Mouse (Mus musculus) urinary bladder, postnatal 10 days (tissue): ENCODE measurements around the gene Dab1.

Source experiments
- DNase-seq: peaks from one replicate; pipeline ENCODE4 v3.0.0; 2022; ENCODE audit warnings: low spot score

Dab1 gene

DNA sequence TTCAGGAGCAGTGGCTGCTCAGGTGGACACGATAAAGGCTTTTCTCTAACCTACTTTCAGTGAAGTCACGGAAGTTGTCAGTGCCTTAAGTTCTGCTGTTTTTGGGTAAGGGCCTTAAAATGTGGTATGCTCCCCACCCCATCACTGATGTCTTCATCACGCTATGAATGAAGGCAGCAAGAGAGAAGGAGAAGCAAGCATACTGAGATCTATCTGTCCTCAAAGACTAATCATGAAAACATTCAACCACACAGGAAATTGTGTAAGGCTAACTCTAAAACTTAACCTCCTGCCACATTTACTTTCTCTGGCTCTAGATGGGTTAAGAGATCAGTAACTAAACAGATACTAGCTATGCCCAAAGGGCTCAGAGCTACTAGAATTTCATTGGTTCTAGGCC is 1050.2 kb downstream of the Dab1 start:
- DNase-seq: no peak

GRCm38 (mm10) chr4:104670741-104671140 is 1051.6 kb downstream of the Dab1 start:
- no peak for DNase-seq

DNA sequence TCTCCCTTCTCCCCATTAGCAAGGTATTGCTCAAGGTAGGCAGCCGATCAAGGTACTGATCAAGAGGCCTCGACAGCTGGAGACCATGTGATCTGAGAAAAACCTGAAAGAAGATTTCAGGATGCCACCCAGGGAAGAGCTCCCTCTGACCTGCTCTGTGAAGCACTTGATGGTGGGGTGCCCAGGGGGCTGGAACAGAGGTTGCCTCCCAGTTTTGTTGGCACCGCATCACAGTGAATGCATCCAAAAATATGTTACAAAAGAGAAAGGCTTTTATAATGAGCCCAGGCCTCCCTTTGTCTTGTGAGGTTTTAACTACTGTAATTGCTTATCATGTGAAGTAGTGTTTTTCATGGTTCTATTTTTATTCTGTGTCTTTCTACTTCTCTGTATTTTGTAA is 1054.2 kb downstream of the Dab1 start:
- DNase-seq: no peak

GRCm38 (mm10) chr4:104674706-104675105 is 1055.5 kb downstream of the Dab1 start:
- no peak for DNase-seq

DNA sequence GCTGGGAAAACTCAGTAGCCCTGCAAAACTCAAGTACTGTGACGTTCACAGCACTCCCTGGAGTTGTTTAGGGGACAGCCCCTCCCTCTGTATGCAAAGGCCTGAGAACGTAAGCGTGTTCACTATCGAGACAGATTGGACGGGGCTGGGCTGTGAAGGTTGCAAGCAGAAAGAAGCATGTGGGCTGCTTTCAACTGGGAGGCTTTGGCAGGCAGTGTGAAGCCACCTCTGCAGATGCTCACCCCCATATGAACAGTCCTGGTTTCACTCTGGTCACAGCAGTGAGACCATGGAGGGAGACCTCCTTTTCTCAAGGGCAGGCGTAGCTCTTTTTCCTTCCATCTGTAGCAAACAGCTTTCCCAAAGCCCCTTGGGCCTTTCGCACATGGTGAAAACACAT is 1059.1 kb downstream of the Dab1 start:
- DNase-seq: no peak

DNA sequence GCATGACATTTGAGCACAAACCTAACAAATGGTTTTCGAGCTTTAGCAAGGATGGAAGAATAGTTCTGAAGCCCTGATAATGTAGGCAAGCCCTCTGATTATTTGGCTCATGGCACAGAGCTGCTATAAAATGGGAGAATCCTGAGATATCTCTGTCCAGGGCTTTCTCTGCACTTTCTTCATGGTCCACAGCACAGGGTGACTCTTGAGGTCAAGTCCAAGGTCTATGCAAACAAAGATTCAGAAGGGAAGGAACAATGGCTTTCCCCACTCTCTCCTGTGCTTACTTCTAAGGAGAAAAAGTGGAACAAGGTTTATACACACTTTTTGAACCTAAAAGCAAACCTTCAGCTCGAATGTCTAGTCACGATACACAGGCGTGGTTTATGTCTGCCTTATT is 1061.3 kb downstream of the Dab1 start:
- no peak for DNase-seq

DNA sequence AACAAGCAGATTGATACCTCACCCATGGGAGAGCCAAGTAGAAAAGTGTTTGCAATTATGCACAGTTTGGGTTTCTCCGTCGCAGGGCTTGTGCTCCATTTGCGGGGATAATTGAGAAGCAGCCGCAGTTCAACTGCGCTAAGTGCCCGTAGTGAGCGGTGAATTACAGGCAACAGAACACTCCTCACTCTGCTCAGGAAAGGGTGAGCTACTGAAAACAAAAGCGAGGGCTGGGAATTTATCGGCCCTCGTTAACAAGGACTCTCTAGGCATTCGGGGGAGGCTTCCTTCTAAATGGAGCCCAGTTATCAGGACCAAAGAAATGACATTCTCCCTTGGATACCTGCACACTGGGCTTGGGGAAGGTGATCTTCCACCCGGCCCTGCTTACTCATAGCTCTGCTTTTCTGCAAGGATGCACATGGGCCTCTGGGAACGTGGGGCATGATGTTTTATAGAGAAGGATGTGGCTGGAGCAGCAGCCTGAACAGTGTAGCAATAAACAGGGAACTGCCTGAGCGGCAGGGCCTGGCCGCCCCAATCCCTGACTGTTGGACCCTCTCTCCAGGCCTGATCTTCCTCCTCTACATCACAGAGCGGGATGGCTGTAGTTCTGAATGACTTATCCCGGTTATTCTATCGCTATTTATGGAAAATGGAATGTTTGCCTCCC is 1067.1 kb downstream of the Dab1 start:
- DNase-seq: no peak

- DNase-seq: no peak
Observed at GRCm38 (mm10) chr4:104689047-104689446, 1069.9 kb downstream of the Dab1 start.

DNA sequence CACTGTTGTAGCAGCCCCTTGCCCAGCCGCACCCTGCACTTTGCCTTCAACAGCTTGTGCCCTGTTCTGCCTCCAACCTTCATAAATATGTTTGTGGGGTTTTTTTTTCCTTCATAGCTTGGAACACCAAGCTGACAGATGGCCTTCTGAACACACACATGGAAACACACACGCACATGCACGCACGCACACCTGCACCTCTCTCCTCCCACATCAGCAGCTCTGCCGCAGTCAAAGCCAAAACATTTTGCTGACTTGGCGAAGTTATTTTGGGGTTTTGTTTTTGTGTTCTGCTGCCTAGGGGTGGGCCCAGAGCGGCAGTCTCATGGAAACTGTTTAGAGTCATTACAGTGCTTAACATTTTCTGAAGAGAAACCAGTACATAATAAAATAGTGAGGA is 1071.9 kb downstream of the Dab1 start:
- no peak for DNase-seq

- DNase-seq: no peak
Observed at GRCm38 (mm10) chr4:104694188-104694587, 1075.0 kb downstream of the Dab1 start.

- no peak for DNase-seq
Observed at GRCm38 (mm10) chr4:104696522-104696921, 1077.4 kb downstream of the Dab1 start.

DNA sequence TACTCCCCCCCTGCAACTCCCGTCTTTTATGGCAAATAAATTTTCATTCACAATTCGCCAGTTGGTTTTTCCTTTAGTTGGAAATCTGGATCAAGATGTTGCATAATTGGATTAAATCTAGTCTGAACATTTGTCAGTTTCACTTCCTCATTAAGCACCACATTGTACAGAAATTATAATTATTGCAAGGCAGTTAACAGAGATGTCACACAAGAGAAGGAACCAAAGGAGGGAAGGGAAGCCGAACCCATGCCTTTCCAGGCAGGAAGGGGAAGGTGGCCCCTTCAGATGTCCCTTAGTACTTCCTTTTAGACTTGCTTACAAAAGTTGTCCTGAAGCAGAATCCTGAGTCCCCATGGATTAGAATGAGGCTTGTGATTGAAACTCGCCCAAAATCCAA is 1078.5 kb downstream of the Dab1 start:
- DNase-seq: no peak

DNA sequence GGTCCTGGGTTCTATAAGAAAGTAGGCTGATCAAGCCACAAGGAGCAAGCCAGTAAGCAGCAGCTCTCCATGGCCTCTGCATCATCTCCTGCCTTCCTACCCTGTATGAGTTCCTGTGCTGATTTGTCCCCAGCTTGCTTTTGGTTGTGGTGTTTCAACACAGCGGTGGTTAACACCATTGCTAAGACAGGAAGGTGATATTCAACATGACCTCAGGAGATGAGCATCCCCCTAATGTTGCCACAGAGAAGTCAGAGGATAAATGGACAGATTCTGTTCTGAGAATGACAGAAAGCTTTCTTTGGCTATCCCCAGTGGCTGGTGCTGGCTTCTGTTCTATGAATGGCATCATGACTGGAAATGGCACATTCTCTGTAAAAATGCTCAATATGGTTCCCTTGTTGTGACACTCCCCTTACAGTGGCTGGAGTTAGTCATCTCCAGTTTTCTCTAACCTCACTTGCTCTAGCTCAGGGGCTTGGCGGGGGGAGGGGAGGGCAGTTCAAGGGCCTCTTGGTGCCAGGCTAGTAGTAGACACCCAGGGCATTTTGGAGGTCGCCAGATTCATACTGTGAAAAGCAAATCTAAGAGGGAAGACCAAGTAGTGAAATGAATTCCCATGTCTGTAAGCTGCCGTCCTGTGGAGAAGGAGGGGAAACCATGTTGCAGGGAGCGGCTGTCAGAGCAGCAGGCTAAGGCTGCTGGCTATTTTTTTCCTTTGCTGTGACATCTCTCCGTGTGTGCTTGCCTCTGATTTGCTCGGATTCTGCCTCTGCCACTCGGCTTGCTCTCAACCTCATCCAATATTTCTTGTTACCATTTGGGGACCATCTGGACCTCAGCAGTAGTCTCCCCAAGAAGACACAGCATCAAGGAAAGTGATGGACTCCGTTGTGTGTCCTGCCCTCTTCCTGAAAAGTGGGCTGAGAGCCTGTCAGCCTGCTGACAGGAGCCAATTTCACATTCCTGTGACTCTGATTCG is 1086.8 kb downstream of the Dab1 start:
- no peak for DNase-seq

DNA sequence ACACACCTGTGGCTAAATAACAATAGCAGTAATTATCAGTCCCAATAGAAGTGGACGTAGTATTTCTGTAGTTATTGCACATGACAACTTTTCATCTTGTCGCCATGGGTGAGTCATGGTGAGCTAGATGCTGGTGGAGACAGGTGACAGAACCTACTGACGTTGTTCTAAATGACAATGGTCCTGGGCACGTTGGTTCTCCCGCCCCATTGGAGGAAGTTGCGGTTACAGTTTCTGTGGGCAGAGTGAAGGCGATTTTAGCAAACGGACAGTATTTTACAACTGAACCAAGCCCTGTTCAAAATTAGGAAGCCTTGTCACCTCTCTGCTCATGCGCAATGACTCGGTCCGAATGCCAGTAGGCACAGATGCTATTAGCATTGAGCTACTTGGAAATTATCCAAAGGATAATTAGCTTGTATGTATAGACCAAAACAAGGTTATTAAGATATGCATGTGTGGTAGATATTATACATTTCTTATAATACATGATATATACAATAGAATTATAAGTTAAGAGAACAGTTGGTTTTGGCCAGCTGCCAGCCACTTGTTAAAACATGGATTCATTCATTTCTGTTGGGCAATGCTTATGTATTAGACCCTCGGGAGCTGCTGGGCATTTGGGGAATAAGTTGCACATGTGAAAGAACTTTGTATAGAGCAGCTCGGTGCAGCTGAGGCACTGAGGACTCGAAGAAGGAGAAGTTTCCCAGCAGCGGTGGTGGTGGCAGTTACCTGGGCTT is 1093.4 kb downstream of the Dab1 start:
- DNase-seq: no peak

- DNase-seq: no peak
Observed at GRCm38 (mm10) chr4:104714925-104715519, 1095.9 kb downstream of the Dab1 start.

DNA sequence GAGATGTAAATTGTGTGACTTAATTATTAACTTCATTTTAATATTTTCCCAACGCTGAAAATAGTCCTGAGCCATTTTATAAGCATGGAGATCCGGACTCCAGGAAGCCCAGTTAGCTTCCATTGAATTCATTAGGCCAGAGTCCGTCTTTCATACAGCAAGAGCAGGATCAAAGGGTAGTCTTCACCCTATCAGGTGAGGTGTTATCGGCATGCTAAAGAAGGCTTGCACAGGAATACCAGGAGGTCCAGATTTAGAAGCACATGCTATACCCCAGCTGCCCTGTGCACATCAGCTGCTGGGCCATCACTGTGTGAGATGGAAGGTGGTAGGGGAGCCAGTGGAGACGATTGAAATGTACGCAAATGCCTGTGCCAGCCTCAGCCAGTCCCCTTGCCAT is 1096.7 kb downstream of the Dab1 start:
- no peak for DNase-seq

DNA sequence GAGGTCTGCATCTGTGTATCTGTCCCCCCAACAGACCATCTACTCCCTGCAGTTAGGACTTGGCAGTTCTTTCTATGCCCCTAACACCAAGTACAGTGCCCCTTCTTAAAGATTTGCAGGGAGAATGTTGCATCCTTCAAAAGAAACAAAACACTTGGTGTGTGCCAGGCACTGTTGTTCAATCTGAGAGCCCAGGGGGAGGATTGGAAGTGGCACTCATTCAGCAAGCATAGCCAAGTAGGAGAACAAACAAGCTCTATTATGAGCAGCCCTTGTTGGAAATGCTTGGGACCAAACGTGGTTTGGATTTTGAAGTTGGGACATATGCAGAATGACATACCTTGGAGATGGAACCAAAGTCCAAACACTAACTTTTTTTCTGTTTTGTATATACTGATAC is 1097.3 kb downstream of the Dab1 start:
- no peak for DNase-seq

DNA sequence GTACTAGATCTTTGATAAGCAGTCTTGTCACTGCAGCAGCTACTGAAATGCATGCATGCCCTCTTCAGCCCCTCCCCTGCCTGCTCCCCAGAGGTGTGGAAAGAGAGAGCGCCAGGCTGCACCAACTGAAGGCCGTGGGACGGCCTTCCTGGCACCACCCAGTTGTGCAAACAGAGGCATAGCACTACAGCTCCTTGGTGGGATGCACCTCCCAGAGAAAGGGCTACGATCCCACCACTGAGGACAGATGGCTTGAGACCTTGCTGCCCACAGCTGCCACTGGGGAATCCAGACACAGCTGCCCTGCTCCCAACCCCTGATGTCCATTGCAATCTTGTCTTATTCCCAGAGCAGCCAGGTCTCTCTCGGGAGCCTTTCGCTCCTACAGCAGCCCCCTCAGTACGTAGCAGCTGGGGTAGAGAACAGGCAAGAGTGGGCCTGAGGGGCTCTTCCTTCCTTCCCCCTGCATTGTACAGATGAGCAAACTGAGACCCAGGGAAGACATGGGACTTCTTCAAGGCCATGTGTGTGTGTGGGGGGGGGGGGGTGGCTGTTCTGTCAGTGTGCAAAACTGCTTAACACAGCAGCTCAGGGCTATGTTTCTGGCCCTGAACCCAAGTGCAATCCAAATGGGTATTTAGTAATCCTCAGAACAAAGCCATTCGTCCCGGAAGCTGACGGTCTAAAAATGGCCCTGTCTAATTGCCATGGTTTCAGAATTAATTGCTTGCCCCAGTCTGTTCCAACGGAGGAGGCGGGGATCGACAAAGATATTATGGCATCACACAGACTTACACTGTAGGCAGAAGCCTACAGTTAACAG is 1100.0 kb downstream of the Dab1 start:
- no peak for DNase-seq

DNA sequence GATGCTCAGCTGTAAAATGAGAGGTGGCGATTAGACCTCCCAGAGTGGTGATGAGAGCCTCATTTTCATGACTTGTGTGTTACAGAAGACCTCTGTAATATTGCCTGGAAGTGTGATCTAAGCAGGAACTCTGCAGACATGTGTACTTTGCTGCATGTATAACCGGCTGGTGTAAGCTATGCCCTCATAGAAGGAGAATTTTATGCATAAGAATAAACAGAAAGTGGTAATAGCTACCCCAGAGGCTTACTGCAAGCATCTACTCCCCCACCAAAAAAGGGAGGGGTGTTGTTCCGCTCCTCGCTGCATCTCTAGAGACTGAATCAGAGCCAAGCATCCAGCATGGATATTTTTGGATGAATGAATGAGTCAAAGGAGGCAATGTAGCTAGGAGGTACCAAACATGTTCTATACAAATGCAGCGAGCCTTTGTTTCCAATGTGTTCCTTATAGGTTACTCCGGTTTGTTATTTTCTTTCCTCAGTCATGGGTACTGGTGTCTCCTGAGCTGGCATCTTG is 1104.4 kb downstream of the Dab1 start:
- no peak for DNase-seq

DNA sequence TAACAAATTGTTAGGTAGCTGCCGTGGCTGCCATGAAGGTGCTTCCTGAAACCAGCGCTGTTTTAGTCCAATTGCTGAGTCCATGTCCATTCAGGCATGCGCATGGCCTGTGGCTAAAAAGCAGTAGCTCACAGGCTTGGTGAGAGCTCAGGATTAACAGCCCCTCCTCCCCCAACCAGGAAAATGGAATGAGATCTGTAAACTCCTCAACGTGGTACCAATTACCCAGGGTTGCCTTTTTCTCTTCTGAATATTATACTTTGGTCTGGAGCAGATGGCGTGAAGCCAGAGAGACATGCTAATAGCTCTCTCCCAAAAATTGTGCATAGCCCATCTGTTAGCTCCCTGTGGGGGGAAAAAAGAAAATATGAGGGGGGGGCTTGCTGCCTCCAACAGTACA is 1105.1 kb downstream of the Dab1 start:
- no peak for DNase-seq

GRCm38 (mm10) chr4:104725673-104726072 is 1106.5 kb downstream of the Dab1 start:
- no peak for DNase-seq
